Mouse (Mus musculus) neural tube, embryonic 13.5 days (tissue): ENCODE data around the gene Islr. TPM values are rescaled to one million over a fixed set of nuclear protein-coding genes. Genes with fewer than 3 reads are reported as not detected.

Source experiments
- ATAC-seq: fragments of 200-750 bp; cut with Nextera tagmentation; 2 replicates; pipeline ENCODE4 v1.8.0; 2017; ENCODE audit warnings: low read depth, mild to moderate bottlenecking, moderate TSS enrichment, moderate library complexity
- H3K27ac ChIP-seq: fragments of 300-500 bp; sonication (generic); replicated peaks from 2 replicates; pipeline ENCODE4 v1.5.1; 2015; ENCODE audit warnings: moderate library complexity, mild to moderate bottlenecking, inconsistent platforms
- H3K27me3 ChIP-seq: fragments of 300-500 bp; sonication (generic); 2 replicates; pipeline ENCODE4 v1.6.1; 2015; ENCODE audit warnings: mild to moderate bottlenecking, inconsistent platforms
- H3K36me3 ChIP-seq: fragments of 300-500 bp; sonication (generic); 2 replicates; pipeline ENCODE4 v1.6.1; 2015; ENCODE audit warnings: mild to moderate bottlenecking, inconsistent platforms
- H3K4me1 ChIP-seq: fragments of 300-500 bp; sonication (generic); replicated peaks from 2 replicates; pipeline ENCODE4 v1.6.1; 2015; ENCODE audit warnings: inconsistent platforms
- H3K4me2 ChIP-seq: fragments of 300-500 bp; sonication (generic); 2 replicates; pipeline ENCODE4 v1.6.1; 2015; ENCODE audit warnings: inconsistent platforms, mild to moderate bottlenecking, moderate library complexity
- H3K4me3 ChIP-seq: fragments of 300-500 bp; sonication (generic); 2 replicates; pipeline ENCODE4 v1.5.1; 2015; ENCODE audit warnings: mild to moderate bottlenecking, inconsistent platforms
- H3K9ac ChIP-seq: fragments of 300-500 bp; sonication (generic); 2 replicates; pipeline ENCODE4 v1.6.1; 2015; ENCODE audit warnings: moderate library complexity, mild to moderate bottlenecking, inconsistent platforms
- H3K9me3 ChIP-seq: fragments of 300-500 bp; sonication (generic); 2 replicates; pipeline ENCODE4 v1.6.1; 2016; ENCODE audit warnings: inconsistent platforms
- WGBS: fragments of 180-500 bp; shearing (Covaris S2); methylation state at CpG from one replicate; pipeline ENCODE4 v1.1.7; 2015; 5-methylcytosine and 5-hydroxymethylcytosine counted together
- polyA plus RNA-seq: library from polyadenylated mRNA; unstranded; fragments of >200 nt; fragmentation: Nextera tagmentation; extraction: Ambion mirVana; gene quantifications from 2 replicates; pipeline ENCODE4 v1.2.1, GENCODE M21; 2015

Islr gene
- polyA plus RNA-seq, 1 experiment from 2014 or later, result 53.6 TPM

DNA sequence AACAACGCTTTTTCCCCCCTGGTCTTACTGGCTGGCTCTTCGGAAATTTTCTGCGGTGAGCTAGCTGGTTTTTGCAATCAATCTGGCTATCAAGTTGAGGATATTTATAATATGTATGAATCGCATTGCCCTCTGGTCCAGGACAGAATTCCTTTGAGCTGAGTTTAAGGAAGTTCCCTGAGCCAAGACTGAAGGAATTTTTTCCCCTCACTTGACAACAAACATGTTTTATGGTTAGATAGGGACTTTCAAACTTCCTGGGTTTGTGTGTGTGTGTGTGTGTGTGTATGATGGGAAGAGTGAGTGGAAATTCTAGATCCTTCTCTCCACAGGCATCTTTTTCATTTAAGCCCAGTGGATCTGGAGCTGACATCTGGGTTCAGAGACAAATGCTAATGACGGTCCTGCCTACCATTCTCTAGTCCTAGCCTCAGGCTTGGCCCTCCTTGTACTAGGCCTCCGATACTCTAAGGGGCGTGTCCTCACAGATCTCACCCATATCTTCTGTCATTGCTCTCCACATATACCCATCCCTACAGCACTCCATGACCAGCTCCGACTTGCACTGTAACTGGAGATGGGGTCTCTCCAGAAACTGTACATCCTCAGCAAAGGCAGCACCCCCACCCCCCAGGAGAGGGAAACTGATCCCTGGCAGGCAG lies 10.5 kb upstream of the Islr start:
- Histone ChIP-seq H3K9ac (no peak overlapping the region), H3K27me3 (no peaks in the 10 kb centered on the region), H3K27ac (no peak overlapping the region; the same call in 1 of the 2 replicates), H3K4me2 (no peak overlapping the region), H3K9me3 (no peaks in the 10 kb centered on the region), H3K36me3 (no peaks in the 10 kb centered on the region), H3K4me1 (peaks cover 17% of the 10 kb centered on the region), H3K4me3 (no peak overlapping the region)
- no peak for ATAC-seq
- 52% methylated on average over 8 of the region's 8 CpGs for WGBS

DNA sequence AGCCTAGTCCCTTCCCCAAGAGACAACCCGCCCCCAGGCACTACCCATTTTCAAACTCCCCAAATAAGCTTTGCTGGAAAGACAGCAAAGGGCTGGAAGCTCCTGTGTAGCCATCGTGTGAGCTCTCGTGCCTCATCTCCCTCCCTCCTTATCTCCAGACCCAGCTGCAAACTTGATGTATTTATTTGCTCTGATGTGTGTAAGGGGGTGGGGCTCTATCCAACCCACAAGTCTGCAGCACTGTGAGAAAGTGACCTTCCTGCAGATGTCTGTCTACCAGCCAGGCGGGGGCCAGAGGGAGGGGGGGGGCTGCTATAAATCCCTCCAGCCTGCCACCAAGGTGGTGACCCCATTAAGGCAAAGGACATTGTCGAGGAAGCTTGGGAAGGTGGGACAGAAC lies 9.8 kb upstream of the Islr start:
- Histone ChIP-seq H3K9me3 (no peaks in the 10 kb centered on the region), H3K27ac (no peak overlapping the region; the same call in 1 of the 2 replicates), H3K4me1 (peaks cover 17% of the 10 kb centered on the region), H3K9ac (peak overlapping the region; percentile 4; the same call in 1 of the 2 replicates), H3K27me3 (no peaks in the 10 kb centered on the region), H3K4me2 (no peak overlapping the region), H3K36me3 (no peaks in the 10 kb centered on the region), H3K4me3 (no peak overlapping the region)
- peak; percentile 33; the same call in 1 of the 2 replicates for ATAC-seq
- 11% methylated on average over 5 of the region's 5 CpGs for WGBS

DNA sequence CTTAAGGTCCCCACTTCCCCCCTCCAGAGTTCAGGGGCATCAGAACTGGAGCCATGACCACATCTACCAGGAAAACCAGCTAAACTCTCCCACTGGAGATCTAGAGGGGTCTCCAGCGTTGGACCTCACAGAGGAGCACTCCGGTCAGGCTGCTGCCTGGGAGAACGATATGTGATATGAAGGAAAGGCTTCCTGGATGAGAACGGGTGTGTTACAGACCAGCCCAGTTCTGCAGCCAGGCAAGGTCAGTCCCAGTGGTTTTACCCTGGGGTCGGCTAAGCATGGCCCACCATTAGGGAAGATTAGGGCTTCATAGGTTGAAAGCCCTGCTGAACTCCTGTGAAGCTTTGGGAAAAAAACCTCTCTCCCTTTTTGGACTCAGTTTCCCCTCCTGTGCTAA lies 9.3 kb upstream of the Islr start:
- Histone ChIP-seq H3K36me3 (no peaks in the 10 kb centered on the region), H3K27me3 (no peaks in the 10 kb centered on the region), H3K4me3 (no peak overlapping the region), H3K4me1 (peaks cover 17% of the 10 kb centered on the region), H3K9me3 (no peaks in the 10 kb centered on the region), H3K4me2 (no peak overlapping the region), H3K9ac (no peak overlapping the region), H3K27ac (no peak overlapping the region; the same call in 1 of the 2 replicates)
- no peak for ATAC-seq
- WGBS, result 76% methylated on average over 5 of the region's 5 CpGs

DNA sequence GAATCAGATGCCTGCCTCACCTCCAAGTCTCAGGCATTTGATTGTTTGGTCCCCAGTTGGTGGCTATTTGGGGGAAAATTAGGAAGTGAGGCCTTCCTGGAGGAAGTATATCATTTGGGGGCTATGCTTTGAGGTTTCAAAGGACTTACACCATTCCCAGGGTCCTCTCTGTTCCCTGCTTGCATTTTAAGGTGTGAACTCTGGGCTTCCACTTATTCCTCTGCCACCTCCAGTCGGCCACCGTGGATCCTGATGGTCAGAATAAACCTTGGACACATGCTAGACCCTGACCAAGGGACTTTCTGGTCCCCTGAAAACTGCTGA lies 6.2 kb upstream of the Islr start:
- H3K36me3 ChIP-seq, result no peaks in the 10 kb centered on the region
- ATAC-seq, result no peak
- WGBS, result 77% methylated on average over 2 of the region's 2 CpGs
- H3K4me3 ChIP-seq, result no peak overlapping the region
- peaks cover 17% of the 10 kb centered on the region for H3K4me1 ChIP-seq
- no peak overlapping the region for H3K27ac ChIP-seq
- H3K27me3 ChIP-seq, result 0 out of 2 replicates have a peak, but pooled peaks cover 8% of the 10 kb centered on the region
- no peak overlapping the region for H3K4me2 ChIP-seq
- no peak overlapping the region for H3K9ac ChIP-seq
- H3K9me3 ChIP-seq, result no peaks in the 10 kb centered on the region

DNA sequence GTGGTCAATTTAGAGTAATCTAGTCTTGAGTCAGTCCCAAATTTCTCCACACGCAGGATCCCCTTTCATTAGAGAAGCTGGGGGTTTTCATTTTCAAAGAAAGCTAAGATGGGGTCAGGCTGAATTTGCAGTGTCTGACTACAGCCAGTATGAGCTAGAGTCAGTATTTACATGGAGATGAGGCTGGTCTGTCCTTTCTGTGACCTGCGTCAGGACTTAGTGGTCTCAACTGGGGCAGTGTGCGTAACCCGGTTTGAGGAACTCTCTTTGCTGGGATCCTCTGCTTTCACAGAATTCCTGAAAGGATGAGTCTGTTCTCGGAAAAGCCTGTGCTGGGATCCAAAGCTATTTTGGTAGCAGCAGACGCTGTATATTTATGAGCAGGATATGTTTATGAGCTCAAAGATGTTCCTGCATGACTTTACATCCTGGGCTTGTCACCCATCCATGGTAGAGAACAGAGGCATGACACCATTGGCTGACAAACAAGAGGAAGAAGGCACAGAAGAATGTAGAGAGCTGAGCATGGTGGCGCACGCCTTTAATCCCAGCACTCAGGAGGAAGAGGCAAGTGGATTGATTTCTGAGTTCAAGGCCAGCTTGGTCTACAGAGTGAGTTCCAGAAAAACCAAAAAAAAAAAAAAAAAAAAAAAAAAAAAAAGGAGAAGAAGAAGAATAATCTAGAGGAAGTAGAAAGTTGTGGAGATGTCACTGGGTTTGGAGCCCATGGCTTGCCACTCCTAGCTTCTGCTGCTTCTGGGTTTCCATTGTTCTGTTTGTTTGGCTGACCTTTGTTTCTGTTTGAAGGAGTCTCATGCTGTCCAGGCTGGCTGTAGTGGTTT lies 5.6 kb upstream of the Islr start:
- H3K27me3 ChIP-seq, result peaks cover 14% of the 10 kb centered on the region; the same call in 1 of the 2 replicates
- no peak for ATAC-seq
- H3K9me3 ChIP-seq, result no peaks in the 10 kb centered on the region
- peaks cover 19% of the 10 kb centered on the region for H3K4me1 ChIP-seq
- 62% methylated on average over 8 of the region's 8 CpGs for WGBS
- no peak overlapping the region for H3K27ac ChIP-seq
- no peak overlapping the region for H3K4me3 ChIP-seq
- H3K9ac ChIP-seq, result no peak overlapping the region
- H3K36me3 ChIP-seq, result no peaks in the 10 kb centered on the region
- H3K4me2 ChIP-seq, result no peak overlapping the region

DNA sequence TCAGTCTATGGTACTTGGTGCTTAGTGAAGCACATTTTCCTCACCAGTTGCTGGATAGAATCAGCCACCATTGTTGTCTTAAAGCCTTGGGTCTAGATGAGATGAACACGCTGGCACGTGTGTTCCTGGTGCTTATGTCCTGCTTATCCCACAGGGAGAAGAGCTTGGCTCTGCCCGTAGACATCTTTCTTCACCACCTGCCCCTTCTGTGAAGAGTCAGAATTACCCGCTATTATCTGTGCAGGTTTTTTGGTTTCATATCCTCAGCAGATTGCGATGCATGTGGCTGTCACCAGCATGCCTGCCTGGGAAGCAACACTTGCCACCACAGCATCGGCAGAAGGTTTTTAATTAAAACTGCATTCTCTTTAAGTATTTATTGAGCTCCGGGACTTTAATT lies 1.9 kb upstream of the Islr start:
- Histone ChIP-seq H3K9me3 (no peaks in the 10 kb centered on the region), H3K4me3 (no peak overlapping the region), H3K36me3 (no peaks in the 10 kb centered on the region), H3K27me3 (peaks cover 45% of the 10 kb centered on the region), H3K4me1 (peaks cover 37% of the 10 kb centered on the region), H3K4me2 (peak overlapping the region; percentile 59), H3K27ac (no peak overlapping the region), H3K9ac (no peak overlapping the region)
- WGBS, result 70% methylated on average over 7 of the region's 7 CpGs
- ATAC-seq, result no peak

DNA sequence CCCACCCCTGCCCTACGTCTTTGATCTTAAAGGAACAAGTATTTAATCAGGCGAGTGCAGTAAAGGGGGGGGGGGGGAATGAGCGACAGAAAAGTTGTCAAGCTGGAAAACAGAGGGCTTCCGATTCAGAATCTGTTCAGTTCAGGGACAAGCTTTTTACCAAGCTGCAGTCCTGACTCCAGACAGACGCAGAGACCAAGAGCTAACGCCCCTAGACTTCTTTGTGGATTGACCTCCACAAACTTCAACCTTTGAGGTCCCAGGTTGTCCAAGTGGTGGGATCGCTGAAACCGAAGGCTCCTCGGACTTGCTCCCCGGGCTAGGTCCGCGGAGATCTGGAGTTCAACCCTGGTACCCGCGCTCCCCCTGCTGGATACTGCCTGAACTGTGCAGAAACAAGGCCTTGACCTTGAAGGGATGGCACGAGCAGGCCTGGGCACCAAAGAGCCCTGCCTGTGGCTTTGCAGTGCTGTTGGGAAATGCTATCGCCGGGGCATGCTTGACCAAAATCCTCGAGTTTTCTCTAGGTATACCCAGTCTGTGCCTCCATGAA lies 418 bp upstream of the Islr start:
- peak overlapping the region; percentile 37 for H3K4me3 ChIP-seq
- no peaks in the 10 kb centered on the region for H3K36me3 ChIP-seq
- no peaks in the 10 kb centered on the region for H3K9me3 ChIP-seq
- H3K4me1 ChIP-seq, result peaks cover 40% of the 10 kb centered on the region
- peak overlapping the region; percentile 71; the same call in 1 of the 2 replicates for H3K9ac ChIP-seq
- WGBS, result 2% methylated on average over 18 of the region's 18 CpGs
- peak overlapping the region; percentile 87 for H3K27ac ChIP-seq
- peaks cover 60% of the 10 kb centered on the region for H3K27me3 ChIP-seq
- H3K4me2 ChIP-seq, result peak overlapping the region; percentile 59
- peak; percentile 70 for ATAC-seq

DNA sequence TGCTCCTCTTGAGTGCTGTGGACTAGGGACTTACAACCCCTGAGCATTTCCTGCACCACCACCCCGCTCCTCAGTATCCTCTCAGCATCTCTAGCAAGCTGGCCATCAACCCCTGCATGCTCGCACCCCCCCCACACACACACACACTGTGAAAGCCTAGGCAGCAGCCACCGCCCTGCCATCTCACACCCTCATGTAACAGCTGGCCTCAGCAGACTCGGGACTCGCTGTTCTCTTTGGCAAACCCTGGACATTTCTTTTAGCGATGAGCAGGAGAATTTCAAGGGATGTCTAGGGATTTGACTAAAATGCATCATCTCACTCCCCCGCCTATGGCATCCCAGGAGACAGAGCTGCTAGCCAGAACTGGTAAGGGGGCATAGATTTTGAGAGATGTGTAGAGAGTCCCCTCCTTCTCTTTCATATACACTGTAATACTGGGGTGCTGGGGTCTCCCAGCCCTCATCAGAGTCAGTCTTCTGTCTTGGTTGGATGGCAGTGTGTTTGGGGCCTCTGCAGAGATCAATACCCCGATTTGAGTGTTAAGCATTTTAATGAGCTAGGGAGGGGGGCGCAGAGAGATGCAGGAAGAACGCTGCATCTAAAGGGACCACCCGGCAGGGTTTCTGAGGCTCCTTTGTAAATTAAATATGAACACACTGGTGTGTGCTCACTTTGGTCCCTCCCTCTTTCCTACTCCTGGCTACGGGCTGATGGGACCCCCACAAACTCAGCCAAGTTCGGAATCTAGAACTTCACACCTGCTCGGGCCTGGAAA lies 1.2 kb downstream of the Islr start:
- Histone ChIP-seq H3K4me1 (peaks cover 57% of the 10 kb centered on the region), H3K4me2 (peak overlapping the region; percentile 59), H3K36me3 (no peaks in the 10 kb centered on the region), H3K9ac (peak overlapping the region; percentile 71), H3K4me3 (peak overlapping the region; percentile 37), H3K27ac (peak overlapping the region; percentile 87), H3K9me3 (no peaks in the 10 kb centered on the region), H3K27me3 (peaks cover 76% of the 10 kb centered on the region)
- WGBS, result 2% methylated on average over 14 of the region's 14 CpGs
- ATAC-seq, result no peak

DNA sequence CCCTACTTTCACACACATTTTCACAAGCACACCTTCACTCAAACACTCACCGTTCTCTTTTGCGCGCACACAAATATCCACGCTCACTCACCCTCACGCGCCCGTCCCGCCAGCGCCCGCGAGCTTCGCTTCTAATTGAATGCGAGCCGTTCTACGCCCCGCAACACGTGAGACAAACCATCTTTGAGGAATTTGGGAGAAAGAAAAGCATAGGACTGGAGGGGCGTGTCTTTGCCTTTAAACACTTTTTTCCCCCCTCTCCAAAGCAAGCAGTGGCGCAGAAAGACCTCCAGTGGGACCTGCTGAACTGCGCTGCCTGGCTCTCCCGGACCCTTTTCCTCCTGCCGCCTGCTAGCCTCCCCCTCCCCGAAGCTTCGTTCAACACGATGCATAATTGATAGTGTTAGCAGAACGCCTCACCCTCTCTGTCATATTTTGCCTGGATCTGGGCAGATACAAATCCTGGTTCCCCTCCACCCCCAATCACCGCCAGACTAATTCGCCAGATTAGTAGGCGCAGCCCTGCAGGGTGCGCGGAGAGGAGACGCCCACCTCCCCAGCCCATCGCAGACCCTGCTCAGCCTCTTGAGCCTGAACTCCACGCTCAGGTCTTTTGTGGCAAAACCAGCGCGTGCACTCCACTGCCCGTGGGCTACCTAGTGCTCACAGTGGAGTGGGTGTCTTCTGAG lies 2.1 kb downstream of the Islr start:
- H3K9ac ChIP-seq, result peak overlapping the region; percentile 71
- peaks cover 85% of the 10 kb centered on the region for H3K27me3 ChIP-seq
- H3K9me3 ChIP-seq, result no peaks in the 10 kb centered on the region
- H3K4me2 ChIP-seq, result peak overlapping the region; percentile 59
- ATAC-seq, result no peak
- H3K27ac ChIP-seq, result peak overlapping the region; percentile 87
- peaks cover 65% of the 10 kb centered on the region for H3K4me1 ChIP-seq
- H3K36me3 ChIP-seq, result no peaks in the 10 kb centered on the region
- under 1% methylated on average over 37 of the region's 37 CpGs for WGBS
- peak overlapping the region; percentile 37 for H3K4me3 ChIP-seq

DNA sequence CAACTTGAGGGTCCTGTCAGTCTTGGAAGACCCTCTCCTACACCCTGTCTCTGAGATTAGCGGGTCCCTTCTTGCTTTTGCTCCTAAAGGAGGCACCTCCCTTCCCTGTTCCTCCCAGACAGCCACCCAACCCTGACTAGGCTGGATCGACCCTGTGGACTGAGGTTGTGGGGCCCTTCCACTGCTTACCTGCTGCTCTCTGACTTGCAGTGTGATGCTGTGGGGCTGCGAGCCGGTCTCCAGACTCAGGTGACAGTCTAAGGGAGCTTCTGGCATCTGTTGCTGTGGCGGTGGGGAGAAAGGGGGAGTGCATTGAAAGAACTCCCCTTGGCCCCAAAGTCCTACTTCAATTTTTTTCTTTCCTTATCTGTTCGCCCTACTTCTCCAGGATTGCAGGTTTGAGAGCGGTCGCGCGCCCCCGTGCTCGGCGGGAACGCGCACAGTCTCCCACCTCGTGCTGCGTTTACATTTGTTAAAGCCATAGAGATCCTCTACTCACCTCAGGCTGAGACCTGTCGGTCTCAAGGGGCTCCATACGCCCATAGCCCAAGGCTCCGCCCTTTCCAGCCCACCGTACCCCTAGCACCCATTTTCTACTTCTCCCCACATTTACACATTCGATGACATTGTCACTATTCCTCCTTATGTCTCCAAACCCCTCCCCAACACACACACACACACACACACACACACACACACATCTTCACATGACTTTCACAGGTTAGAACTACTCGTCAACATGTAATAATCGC lies 2.8 kb downstream of the Islr start:
- Histone ChIP-seq H3K27me3 (peaks cover 92% of the 10 kb centered on the region), H3K4me3 (peak overlapping the region; percentile 37), H3K9ac (peak overlapping the region; percentile 71), H3K27ac (peak overlapping the region; percentile 87), H3K9me3 (no peaks in the 10 kb centered on the region), H3K36me3 (no peaks in the 10 kb centered on the region), H3K4me2 (peak overlapping the region; percentile 59), H3K4me1 (peaks cover 73% of the 10 kb centered on the region)
- WGBS, result 2% methylated on average over 24 of the region's 24 CpGs
- ATAC-seq, result no peak
